Mouse (Mus musculus): ENCODE measurements around the gene Tbc1d17. TPM values are rescaled to one million over a fixed set of nuclear protein-coding genes. Genes with fewer than 3 reads are reported as not detected.

The Tbc1d17 gene
- total and polyA plus RNA-seq, 2 experiments from 2014 or later: 115 to 378 TPM

DNA sequence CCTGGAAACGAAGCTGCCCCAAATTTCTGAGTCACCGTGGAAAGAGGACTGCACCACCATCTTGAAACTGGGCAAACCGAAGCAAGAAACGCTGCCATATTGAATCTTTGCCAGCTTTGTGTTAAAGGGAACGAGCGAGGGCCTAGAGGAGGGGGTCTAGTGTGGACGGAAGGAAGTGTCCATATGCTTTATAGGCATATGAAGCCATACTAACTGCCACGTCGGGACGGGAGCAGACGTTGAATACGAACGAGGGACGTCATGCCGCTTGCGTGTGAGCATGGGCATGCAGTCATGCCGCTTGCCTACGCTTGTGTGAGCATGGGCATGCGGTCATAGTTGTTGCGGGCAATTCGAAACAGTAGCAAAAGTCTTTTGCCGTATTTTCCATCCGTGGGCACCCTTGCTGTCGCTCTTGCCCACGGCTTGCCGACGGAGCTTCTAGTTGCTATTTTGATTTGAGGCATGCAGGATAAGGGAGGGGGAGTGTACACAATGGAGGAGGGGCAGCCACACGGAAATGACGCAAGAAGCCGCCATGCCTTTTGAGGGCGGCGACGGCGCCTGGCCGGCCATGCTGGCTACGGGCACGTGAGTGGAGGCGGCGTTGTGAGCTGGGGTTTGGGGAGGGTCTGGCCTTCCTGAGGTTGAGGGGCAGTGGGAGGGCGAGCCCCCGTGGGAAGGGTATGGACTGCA is 685 bp upstream of the Tbc1d17 start:
- peak overlapping the region; percentile 75 for H3K9ac ChIP-seq
- H3K27me3 ChIP-seq (ENCODE audit: insufficient read depth, low read length): no peaks in the 10 kb centered on the region
- H3K4me2 ChIP-seq (ENCODE audit: low read depth): peak overlapping the region; percentile 69
- H3K9me3 ChIP-seq (ENCODE audit: low read length): no peaks in the 10 kb centered on the region
- no peak for TF ChIP-seq CTCF (IDR thresholded peaks at IDR 0.05; ENCODE audit: low read depth)
- H3K27ac ChIP-seq (ENCODE audit: low read depth, low read length): peak overlapping the region; percentile 98
- peak; percentile 77 for ATAC-seq
- H3K4me1 ChIP-seq (ENCODE audit: insufficient read depth): peaks cover 10% of the 10 kb centered on the region; the same call in 1 of the 2 replicates
- peaks cover 31% of the 10 kb centered on the region for H3K36me3 ChIP-seq (ENCODE audit: insufficient read depth)
- H3K4me3 ChIP-seq (ENCODE audit: low read depth, low read length): peak overlapping the region; percentile 66
- peak; percentile 98 for DNase-seq
- WGBS: 1% methylated on average over 41 of the region's 41 CpGs

DNA sequence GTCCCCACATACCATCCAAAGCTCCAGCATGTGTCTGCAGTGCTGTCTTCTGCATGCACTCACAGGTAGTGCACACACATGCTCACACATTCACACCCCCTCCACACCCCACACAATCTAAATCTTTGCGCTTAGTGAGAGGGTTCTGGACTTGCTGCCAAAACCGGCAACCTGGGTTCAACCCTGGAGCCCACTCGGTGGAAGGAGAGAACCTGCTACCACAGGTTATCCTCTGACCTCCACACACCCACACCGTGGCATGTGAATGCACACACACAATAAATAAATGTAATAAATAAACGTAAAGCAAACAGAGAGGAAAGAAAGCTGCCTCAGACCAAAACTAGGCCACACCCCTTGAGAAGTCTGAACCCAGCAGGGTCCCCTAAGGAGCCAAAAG is 1.1 kb downstream of the Tbc1d17 start:
- Histone ChIP-seq H3K4me3 (ENCODE audit: low read depth, low read length) (peak overlapping the region; percentile 66), H3K9ac (peak overlapping the region; percentile 56; the same call in 1 of the 2 replicates), H3K36me3 (ENCODE audit: insufficient read depth) (peaks cover 43% of the 10 kb centered on the region), H3K27me3 (ENCODE audit: insufficient read depth, low read length) (no peaks in the 10 kb centered on the region), H3K9me3 (ENCODE audit: low read length) (no peaks in the 10 kb centered on the region), H3K4me1 (ENCODE audit: insufficient read depth) (peaks cover 10% of the 10 kb centered on the region; the same call in 1 of the 2 replicates), H3K27ac (ENCODE audit: low read depth, low read length) (no peak overlapping the region), H3K4me2 (ENCODE audit: low read depth) (peak overlapping the region; percentile 65)
- 85% methylated on average over 5 of the region's 5 CpGs for WGBS
- DNase-seq (no peak), ATAC-seq (no peak)
- TF ChIP-seq CTCF (IDR thresholded peaks at IDR 0.05; ENCODE audit: low read depth): no peak

DNA sequence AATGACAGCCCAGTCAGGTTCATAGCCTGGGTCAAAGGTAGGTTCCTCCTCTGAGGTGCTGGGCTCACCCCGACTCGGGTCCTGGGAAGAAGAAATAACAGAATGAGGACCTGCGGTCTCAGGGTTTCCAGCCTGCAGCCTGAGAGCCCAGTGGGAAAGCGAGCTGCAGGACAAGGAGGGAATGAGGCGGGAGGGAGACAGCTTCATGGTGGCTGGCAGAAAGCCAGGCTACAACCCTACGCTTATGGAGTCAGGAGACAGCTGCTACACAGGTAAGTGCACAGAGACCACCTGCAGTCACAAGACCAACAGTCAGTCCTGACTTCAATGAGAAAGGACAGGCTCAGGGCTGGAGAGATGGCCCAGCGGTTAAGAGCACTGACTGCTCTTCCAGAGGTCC is 2.1 kb downstream of the Tbc1d17 start:
- H3K4me2 ChIP-seq (ENCODE audit: low read depth): no peak overlapping the region
- H3K9me3 ChIP-seq (ENCODE audit: low read length): no peaks in the 10 kb centered on the region
- TF ChIP-seq CTCF (IDR thresholded peaks at IDR 0.05; ENCODE audit: low read depth): no peak
- H3K4me1 ChIP-seq (ENCODE audit: insufficient read depth): peaks cover 10% of the 10 kb centered on the region; the same call in 1 of the 2 replicates
- no peak overlapping the region for H3K9ac ChIP-seq
- peaks cover 51% of the 10 kb centered on the region for H3K36me3 ChIP-seq (ENCODE audit: insufficient read depth)
- H3K27me3 ChIP-seq (ENCODE audit: insufficient read depth, low read length): no peaks in the 10 kb centered on the region
- WGBS: 90% methylated on average over 7 of the region's 7 CpGs
- H3K27ac ChIP-seq (ENCODE audit: low read depth, low read length): no peak overlapping the region
- no peak for DNase-seq
- no peak overlapping the region for H3K4me3 ChIP-seq (ENCODE audit: low read depth, low read length)
- no peak for ATAC-seq

DNA sequence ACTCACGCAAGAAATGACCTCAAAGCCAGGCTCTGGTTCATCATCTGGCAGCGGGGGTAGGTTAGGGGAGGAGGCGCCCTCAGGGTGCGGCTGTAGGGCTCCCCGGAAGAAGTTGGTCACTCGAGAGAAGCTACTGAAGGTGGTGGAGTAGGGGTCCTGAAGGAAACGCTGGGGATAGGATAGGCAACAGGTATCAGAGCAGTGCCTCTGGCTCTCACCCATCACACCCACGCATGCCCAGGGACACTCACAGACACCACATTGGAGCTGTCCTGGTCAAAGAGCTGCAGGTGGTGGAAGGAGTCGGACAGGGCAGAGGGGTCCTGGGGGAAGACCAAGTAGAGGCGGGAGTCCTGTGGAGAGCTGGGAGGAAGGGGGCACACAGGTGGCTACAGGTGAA is 3.9 kb downstream of the Tbc1d17 start:
- 93% methylated on average over 10 of the region's 10 CpGs for WGBS
- Histone ChIP-seq H3K36me3 (ENCODE audit: insufficient read depth) (peaks cover 62% of the 10 kb centered on the region), H3K4me2 (ENCODE audit: low read depth) (no peak overlapping the region), H3K4me3 (ENCODE audit: low read depth, low read length) (no peak overlapping the region), H3K4me1 (ENCODE audit: insufficient read depth) (peaks cover 6% of the 10 kb centered on the region; the same call in 1 of the 2 replicates), H3K27me3 (ENCODE audit: insufficient read depth, low read length) (0 out of 2 replicates have a peak, but pooled peaks cover 7% of the 10 kb centered on the region), H3K9ac (no peak overlapping the region), H3K9me3 (ENCODE audit: low read length) (no peaks in the 10 kb centered on the region), H3K27ac (ENCODE audit: low read depth, low read length) (no peak overlapping the region)
- DNase-seq (no peak), ATAC-seq (no peak)
- TF ChIP-seq CTCF (IDR thresholded peaks at IDR 0.05; ENCODE audit: low read depth): no peak

DNA sequence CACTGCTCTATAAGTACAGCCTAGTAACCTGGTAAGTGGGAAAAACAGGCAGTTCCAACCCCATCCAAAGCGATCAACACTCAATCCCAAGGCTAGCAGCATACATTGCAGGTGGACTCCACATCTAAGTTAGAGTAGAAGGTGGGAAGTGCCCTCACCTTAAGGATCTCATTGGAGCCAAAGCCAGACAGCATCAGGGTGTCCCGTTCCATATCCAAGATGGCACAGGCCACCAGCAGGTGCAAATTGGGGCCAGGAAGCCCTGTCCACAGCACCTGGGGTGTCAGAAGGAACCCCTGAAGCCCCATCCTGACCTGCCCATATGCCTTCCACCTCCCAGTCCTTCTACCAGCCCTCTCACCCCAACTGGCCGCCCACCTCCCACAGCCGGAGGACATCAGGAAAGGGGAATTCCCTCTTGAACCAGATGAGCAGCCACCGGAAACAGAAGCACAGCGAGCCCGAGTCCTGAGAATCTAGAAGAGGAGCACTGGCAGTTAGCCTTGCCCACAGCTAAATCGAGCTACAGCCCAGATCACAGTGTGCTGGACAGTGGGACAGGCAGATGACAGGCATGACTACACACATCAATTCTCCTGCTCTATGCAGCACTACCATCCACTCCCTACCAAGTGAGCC is 6.9 kb downstream of the Tbc1d17 start:
- DNase-seq (no peak), ATAC-seq (no peak)
- peaks cover 62% of the 10 kb centered on the region for H3K36me3 ChIP-seq (ENCODE audit: insufficient read depth)
- TF ChIP-seq CTCF (IDR thresholded peaks at IDR 0.05; ENCODE audit: low read depth): no peak
- H3K9ac ChIP-seq: no peak overlapping the region
- peaks cover 8% of the 10 kb centered on the region; the same call in 1 of the 2 replicates for H3K4me1 ChIP-seq (ENCODE audit: insufficient read depth)
- H3K4me2 ChIP-seq (ENCODE audit: low read depth): no peak overlapping the region
- no peak overlapping the region for H3K4me3 ChIP-seq (ENCODE audit: low read depth, low read length)
- no peak overlapping the region for H3K27ac ChIP-seq (ENCODE audit: low read depth, low read length)
- 0 out of 2 replicates have a peak, but pooled peaks cover 8% of the 10 kb centered on the region for H3K27me3 ChIP-seq (ENCODE audit: insufficient read depth, low read length)
- WGBS: 94% methylated on average over 8 of the region's 8 CpGs
- H3K9me3 ChIP-seq (ENCODE audit: low read length): no peaks in the 10 kb centered on the region

DNA sequence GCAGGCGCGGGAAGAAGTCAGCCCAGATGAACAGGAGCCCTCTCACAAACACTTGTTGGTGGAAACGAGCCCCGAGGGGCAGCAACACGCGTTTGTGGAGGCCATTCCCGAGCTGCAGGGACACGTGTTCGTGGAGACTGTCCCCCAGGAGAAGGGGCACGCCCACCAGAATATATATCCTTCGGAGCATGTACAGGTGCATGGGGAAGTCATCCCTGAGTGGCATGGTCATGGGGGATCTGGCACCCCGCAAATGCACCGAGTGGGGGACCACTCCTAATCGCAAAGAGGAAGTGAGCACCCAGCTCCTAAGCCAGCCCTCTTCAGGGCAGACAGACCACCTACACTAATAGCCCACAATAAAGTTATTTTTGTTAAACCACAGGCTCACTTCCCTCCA is 8.5 kb downstream of the Tbc1d17 start:
- no peak for DNase-seq
- Histone ChIP-seq H3K9ac (no peak overlapping the region), H3K9me3 (ENCODE audit: low read length) (no peaks in the 10 kb centered on the region), H3K27ac (ENCODE audit: low read depth, low read length) (no peak overlapping the region), H3K27me3 (ENCODE audit: insufficient read depth, low read length) (0 out of 2 replicates have a peak, but pooled peaks cover 8% of the 10 kb centered on the region), H3K36me3 (ENCODE audit: insufficient read depth) (peaks cover 47% of the 10 kb centered on the region), H3K4me3 (ENCODE audit: low read depth, low read length) (no peak overlapping the region), H3K4me2 (ENCODE audit: low read depth) (peak overlapping the region; percentile 47; the same call in 1 of the 2 replicates), H3K4me1 (ENCODE audit: insufficient read depth) (peaks cover 8% of the 10 kb centered on the region; the same call in 1 of the 2 replicates)
- no peak for TF ChIP-seq CTCF (IDR thresholded peaks at IDR 0.05; ENCODE audit: low read depth)
- ATAC-seq: no peak
- 54% methylated on average over 14 of the region's 14 CpGs for WGBS
